Mouse (Mus musculus) limb, embryonic 11.5 days (tissue): Measurements from ENCODE around the gene Ccdc126. TPM values are rescaled to one million over a fixed set of nuclear protein-coding genes. Genes with fewer than 3 reads are reported as not detected.
"Not testable (repeated sequence)": the region's sequence is repeated elsewhere in the genome, so short reads cannot be mapped to it uniquely, and the experiment has no call there.

Source experiments
- ATAC-seq: fragments of 200-750 bp; cut with Nextera tagmentation; 2 replicates; pipeline ENCODE4 v1.8.0; 2017; ENCODE audit warnings: low read depth; ENCODE audit not compliant: insufficient number of reproducible peaks, low FRiP score, low TSS enrichment
- DNase-seq: peaks from one replicate; pipeline ENCODE4 v3.0.0-alpha.2; 2015; ENCODE audit warnings: low spot score
- H3K27ac ChIP-seq: fragments of 300-500 bp; sonication (generic); replicated peaks from 2 replicates; pipeline ENCODE4 v1.5.1; 2014; ENCODE audit warnings: low read depth, mild to moderate bottlenecking, low read length
- H3K27me3 ChIP-seq: fragments of 300-500 bp; sonication (generic); 2 replicates; pipeline ENCODE4 v1.6.1; 2014; ENCODE audit warnings: mild to moderate bottlenecking, low read length, mixed read lengths; ENCODE audit not compliant: control insufficient read depth, insufficient read depth
- H3K36me3 ChIP-seq: fragments of 300-500 bp; sonication (generic); 2 replicates; pipeline ENCODE4 v1.6.1; 2014; ENCODE audit warnings: mild to moderate bottlenecking, low read length, moderate library complexity, mixed read lengths; ENCODE audit not compliant: control insufficient read depth, insufficient read depth
- H3K4me1 ChIP-seq: fragments of 300-500 bp; sonication (generic); 2 replicates; pipeline ENCODE4 v1.6.1; 2014; ENCODE audit warnings: low read length, mixed read lengths; ENCODE audit not compliant: control insufficient read depth, insufficient read depth
- H3K4me2 ChIP-seq: fragments of 300-500 bp; sonication (generic); 2 replicates; pipeline ENCODE4 v1.6.1; 2014; ENCODE audit warnings: low read depth, mild to moderate bottlenecking, moderate library complexity; ENCODE audit not compliant: severe bottlenecking
- H3K4me3 ChIP-seq: fragments of 300-500 bp; sonication (generic); 2 replicates; pipeline ENCODE4 v1.5.1; 2014; ENCODE audit warnings: low read depth, low read length
- H3K9ac ChIP-seq: fragments of 300-500 bp; sonication (generic); 2 replicates; pipeline ENCODE4 v1.6.1; 2014; ENCODE audit warnings: mild to moderate bottlenecking, low read length
- H3K9me3 ChIP-seq: fragments of 300-500 bp; sonication (generic); 2 replicates; pipeline ENCODE4 v1.6.1; 2016; ENCODE audit warnings: low read length; ENCODE audit not compliant: control insufficient read depth
- WGBS: fragments of 180-500 bp; shearing (Covaris S2); extraction: QIAGEN DNeasy Blood & Tissue Kit; methylation state at CpG from one replicate; pipeline ENCODE4 v1.1.7; 2014; 5-methylcytosine and 5-hydroxymethylcytosine counted together
- polyA plus RNA-seq: library from polyadenylated mRNA; unstranded; fragments of >200 nt; fragmentation: Nextera tagmentation; extraction: Ambion mirVana; gene quantifications from 2 replicates; pipeline ENCODE4 v1.2.1, GENCODE M21; 2014

Gene Ccdc126
- polyA plus RNA-seq, 1 experiment from 2014 or later = 7.3 TPM

DNA sequence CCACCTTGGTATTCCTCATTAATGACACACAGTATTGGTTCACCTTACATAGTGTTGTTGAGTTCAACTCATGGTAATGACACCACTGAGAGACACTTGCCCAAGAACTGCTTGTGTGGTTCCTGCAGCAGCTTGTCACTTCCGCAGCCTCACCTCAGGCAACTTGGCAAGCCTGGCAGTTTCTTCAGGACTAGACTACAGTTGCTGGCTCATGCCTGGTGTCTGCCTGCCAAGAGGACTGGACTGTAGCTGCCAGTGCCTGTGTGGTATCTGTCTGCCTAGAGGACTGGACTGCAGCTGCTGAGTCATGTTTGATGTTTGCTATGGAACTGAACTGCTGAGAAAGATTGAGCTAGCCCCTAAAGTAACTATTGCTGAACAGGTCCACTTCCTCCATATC, 37.0 kb upstream of the Ccdc126 start:
- H3K27ac ChIP-seq = no peak overlapping the region
- DNase-seq (no peak), ATAC-seq (no peak)
- 96% methylated on average over 1 of the region's 1 CpGs for WGBS
- no peaks in the 10 kb centered on the region for H3K36me3 ChIP-seq
- H3K4me3 ChIP-seq = no peak overlapping the region
- no peaks in the 10 kb centered on the region for H3K9me3 ChIP-seq
- no peak overlapping the region for H3K9ac ChIP-seq
- no peak overlapping the region for H3K4me2 ChIP-seq
- no peaks in the 10 kb centered on the region for H3K27me3 ChIP-seq
- H3K4me1 ChIP-seq = no peaks in the 10 kb centered on the region

DNA sequence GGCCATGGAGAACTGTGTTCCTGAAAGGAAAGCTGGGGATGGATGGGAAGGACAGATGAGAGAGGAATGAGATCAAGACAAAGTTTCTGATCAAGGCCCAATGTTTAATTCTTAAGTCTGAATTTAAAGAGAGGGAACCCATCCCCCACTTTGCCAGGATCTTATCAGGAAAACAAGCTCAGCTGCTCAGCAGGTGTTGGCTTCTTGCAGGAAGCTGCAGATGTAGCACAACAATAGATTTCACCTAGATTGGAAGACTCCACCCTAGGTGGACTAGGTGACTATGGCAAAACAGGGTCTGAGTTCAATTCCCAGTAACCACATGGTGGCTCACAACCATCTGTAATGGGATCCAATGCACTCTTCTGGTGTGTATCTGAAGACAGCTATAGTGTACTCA, 20.8 kb upstream of the Ccdc126 start:
- Histone ChIP-seq H3K27ac (no peak overlapping the region), H3K4me3 (no peak overlapping the region), H3K9me3 (no peaks in the 10 kb centered on the region), H3K36me3 (no peaks in the 10 kb centered on the region), H3K4me2 (no peak overlapping the region), H3K9ac (no peak overlapping the region), H3K4me1 (no peaks in the 10 kb centered on the region), H3K27me3 (no peaks in the 10 kb centered on the region)
- ATAC-seq (no peak), DNase-seq (no peak)

- not testable (repeated sequence) for DNase-seq, H3K27ac ChIP-seq, H3K36me3 ChIP-seq, H3K27me3 ChIP-seq, H3K9me3 ChIP-seq, ATAC-seq, H3K9ac ChIP-seq, H3K4me1 ChIP-seq, H3K4me3 ChIP-seq, H3K4me2 ChIP-seq
- 52% methylated on average over 3 of the region's 3 CpGs for WGBS
Measured at GRCm38 (mm10) chr6:49314821-49315220, 4.3 kb upstream of the Ccdc126 start.

GRCm38 (mm10) chr6:49319595-49320315, 681 bp downstream of the Ccdc126 start:
- WGBS = 14% methylated on average over 13 of the region's 13 CpGs
- ATAC-seq (no peak), DNase-seq (no peak)

DNA sequence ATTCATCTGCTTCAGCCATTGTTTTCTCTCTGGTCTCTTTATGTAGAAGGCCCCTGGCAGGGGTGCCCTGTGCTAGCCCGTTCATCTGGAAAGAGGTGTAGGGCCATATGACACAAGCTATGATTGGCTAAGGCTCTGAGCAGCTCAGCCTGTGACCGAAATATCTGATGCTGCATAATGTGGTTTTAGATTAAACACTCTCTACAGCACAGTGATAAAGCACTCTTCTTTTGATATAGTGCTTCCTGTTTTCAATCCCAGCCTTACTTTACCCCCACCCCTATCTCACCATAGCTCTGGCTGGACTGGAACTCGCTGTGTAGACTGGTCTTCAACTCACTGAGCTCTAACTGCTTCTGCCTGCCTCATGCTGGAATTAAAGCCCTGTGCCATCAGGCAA, 2.3 kb downstream of the Ccdc126 start:
- DNase-seq = no peak
- ATAC-seq = no peak
- H3K27ac ChIP-seq = no peak overlapping the region
- no peak overlapping the region for H3K4me2 ChIP-seq
- 88% methylated on average over 3 of the region's 3 CpGs for WGBS
- peaks cover 4% of the 10 kb centered on the region; the same call in 1 of the 2 replicates for H3K4me1 ChIP-seq
- no peak overlapping the region for H3K9ac ChIP-seq
- no peaks in the 10 kb centered on the region for H3K27me3 ChIP-seq
- H3K4me3 ChIP-seq = no peak overlapping the region
- H3K36me3 ChIP-seq = no peaks in the 10 kb centered on the region
- no peaks in the 10 kb centered on the region for H3K9me3 ChIP-seq

More at GRCm38 (mm10) chr6:49319595-49320315, 681 bp downstream of the Ccdc126 start:
- H3K27me3 ChIP-seq = no peaks in the 10 kb centered on the region
- peak overlapping the region; percentile 53 for H3K27ac ChIP-seq
- H3K4me1 ChIP-seq = peaks cover 4% of the 10 kb centered on the region; the same call in 1 of the 2 replicates
- no peaks in the 10 kb centered on the region for H3K36me3 ChIP-seq
- peak overlapping the region; percentile 56 for H3K4me3 ChIP-seq
- H3K9me3 ChIP-seq = no peaks in the 10 kb centered on the region
- peak overlapping the region; percentile 57 for H3K9ac ChIP-seq
- peak overlapping the region; percentile 49 for H3K4me2 ChIP-seq

DNA sequence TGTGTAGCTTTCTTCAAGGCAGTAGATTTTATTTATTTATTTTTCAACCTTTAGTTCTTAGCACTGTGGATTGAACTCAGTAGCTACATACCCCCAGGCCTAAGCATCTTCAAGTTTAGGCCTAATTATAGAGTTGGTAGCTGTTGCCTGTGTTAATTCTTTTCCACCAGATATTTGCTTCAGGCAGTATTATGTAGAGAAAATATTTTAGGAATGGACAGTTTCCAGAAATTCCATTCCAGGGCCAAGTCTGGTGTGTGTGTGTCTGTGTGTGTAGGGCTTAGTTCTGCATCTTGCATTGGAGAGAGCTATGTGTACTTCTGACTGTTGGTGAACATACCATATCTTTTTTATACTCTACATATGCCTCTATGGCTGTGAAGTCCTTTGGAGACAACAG, 3.0 kb downstream of the Ccdc126 start:
- Histone ChIP-seq H3K4me3 (no peak overlapping the region), H3K27me3 (no peaks in the 10 kb centered on the region), H3K9ac (no peak overlapping the region), H3K9me3 (no peaks in the 10 kb centered on the region), H3K36me3 (no peaks in the 10 kb centered on the region), H3K4me2 (no peak overlapping the region), H3K27ac (no peak overlapping the region), H3K4me1 (peaks cover 4% of the 10 kb centered on the region; the same call in 1 of the 2 replicates)
- DNase-seq (no peak), ATAC-seq (no peak)

DNA sequence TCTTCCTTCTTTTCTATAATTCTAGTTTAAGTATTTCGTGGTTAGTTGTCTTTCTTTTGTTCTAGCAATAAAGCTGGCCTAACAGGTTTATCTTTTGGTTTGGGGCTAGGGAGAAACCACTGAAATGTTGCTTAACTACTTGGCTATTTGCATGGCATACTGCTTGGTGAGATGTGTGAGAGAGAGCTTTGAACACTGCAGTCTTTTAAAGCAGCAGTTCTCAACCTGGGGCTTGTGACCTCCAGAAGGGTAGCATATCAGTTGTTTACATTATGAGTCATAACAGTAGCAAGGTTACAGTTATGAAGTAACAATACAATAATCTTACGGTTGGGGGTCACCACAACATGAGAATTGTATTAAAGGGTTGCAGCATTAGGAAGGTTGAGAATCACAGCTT, 3.9 kb downstream of the Ccdc126 start:
- H3K9me3 ChIP-seq = no peaks in the 10 kb centered on the region
- no peak overlapping the region for H3K9ac ChIP-seq
- ATAC-seq (no peak), DNase-seq (no peak)
- H3K4me1 ChIP-seq = peaks cover 4% of the 10 kb centered on the region; the same call in 1 of the 2 replicates
- H3K27ac ChIP-seq = no peak overlapping the region
- WGBS = 78% methylated on average over 2 of the region's 2 CpGs
- no peaks in the 10 kb centered on the region for H3K27me3 ChIP-seq
- H3K36me3 ChIP-seq = no peaks in the 10 kb centered on the region
- no peak overlapping the region for H3K4me3 ChIP-seq
- no peak overlapping the region for H3K4me2 ChIP-seq

DNA sequence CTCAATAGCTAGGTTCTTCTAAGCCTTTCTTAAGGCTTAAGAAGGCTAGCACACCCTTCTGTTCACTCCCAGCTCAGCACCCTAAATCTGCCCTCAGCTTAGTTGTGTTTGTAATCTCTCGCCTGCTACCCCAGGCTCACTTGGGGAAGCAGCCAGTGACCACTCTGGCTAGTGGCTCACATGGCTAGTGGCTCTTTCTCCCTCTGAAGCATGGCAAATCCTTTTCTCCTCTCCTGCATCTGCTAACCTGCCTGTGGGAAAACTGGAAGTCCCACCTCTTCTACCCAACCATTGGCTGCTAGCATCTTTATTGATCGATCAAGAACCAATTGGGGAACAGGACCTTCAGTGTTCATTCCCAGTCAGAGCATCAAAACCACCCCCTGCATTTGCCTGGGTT, 5.5 kb downstream of the Ccdc126 start:
- Histone ChIP-seq H3K36me3 (no peaks in the 10 kb centered on the region), H3K4me2 (no peak overlapping the region), H3K9me3 (no peaks in the 10 kb centered on the region), H3K4me1 (peaks cover 4% of the 10 kb centered on the region; the same call in 1 of the 2 replicates), H3K27ac (no peak overlapping the region), H3K27me3 (no peaks in the 10 kb centered on the region), H3K4me3 (no peak overlapping the region), H3K9ac (no peak overlapping the region)
- 73% methylated on average over 2 of the region's 2 CpGs for WGBS
- ATAC-seq (no peak), DNase-seq (no peak)

DNA sequence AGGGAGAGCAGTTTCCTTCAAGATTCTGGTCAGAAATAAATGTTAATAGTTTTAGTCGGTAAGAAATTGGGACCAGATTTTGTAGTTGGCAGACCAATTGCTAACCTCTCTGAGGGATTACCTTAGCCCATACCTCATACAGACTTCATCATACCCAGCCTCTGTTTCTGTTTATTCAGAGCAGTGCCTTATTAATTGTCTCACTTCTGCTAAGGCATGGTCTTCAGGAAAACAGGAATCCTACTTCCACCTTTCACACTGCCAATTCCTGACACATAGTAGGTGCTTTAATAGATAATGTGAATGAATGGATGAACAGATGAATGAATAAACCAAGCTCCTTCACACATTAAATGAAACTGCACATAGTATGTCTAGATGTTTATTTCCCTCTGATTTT, 6.2 kb downstream of the Ccdc126 start:
- 50% methylated on average over 1 of the region's 1 CpGs for WGBS

More for the DNA sequence above, 6.2 kb downstream of the Ccdc126 start:
- ATAC-seq (no peak), DNase-seq (no peak)
- Histone ChIP-seq H3K9ac (no peak overlapping the region), H3K4me2 (no peak overlapping the region), H3K36me3 (no peaks in the 10 kb centered on the region), H3K9me3 (no peaks in the 10 kb centered on the region), H3K27me3 (no peaks in the 10 kb centered on the region), H3K4me1 (no peaks in the 10 kb centered on the region; the same call in 1 of the 2 replicates), H3K27ac (no peak overlapping the region), H3K4me3 (no peak overlapping the region)
